9 mouse cellular contexts compared by ENCODE assay signal in the genomic region with DNA sequence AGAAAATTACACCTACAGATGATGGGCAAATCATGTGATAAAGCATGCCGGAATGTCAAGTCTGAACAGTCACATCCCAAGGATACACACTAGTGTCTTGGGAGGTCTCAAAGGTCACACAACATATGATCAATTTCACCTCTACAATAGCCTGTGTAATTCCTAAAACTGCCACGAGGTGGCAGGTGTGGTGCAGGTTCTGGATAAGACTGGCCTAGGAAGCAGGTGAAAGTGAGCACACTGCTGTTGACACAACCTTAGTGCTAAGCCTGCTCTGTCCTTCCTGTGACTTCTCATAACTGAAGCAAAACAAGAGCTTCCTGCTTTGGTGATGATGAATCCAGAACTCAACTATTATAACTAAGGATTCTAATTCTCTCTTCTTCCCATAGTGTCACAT.
A peak's percentile ranks its signal among the peaks of the same experiment; 100 is the strongest.
DNase-seq lines count a peak whose midpoint lies in the region; ATAC-seq and TF ChIP-seq lines count a peak whose summit lies in the region.
"Had no signal": no experiment of that assay in that cellular context is flagged by ENCODE, and none has a peak within 500 bp of the region (broad histone marks: within the 10 kb centered on the region; RNA-seq: fewer than 3 reads in every experiment).

No protein-coding gene starts in this region.

- no peak overlapping the region for H3K4me2 ChIP-seq in hindbrain, embryonic 12.5 days (replicated peaks)

- H3K4me3 ChIP-seq in hindbrain, embryonic 12.5 days, result no peak overlapping the region
- H3K4me3 ChIP-seq: megakaryocyte, embryonic 14.5 days had no signal

- no peak overlapping the region for H3K9ac ChIP-seq in hindbrain, embryonic 12.5 days

- peaks cover 12% of the 10 kb centered on the region for H3K4me1 ChIP-seq in hindbrain, embryonic 12.5 days

- peak; percentile 83; the same call in 1 of the 2 replicates for TF ChIP-seq CTCF in brain, embryonic 14.5 days (IDR thresholded peaks at IDR 0.05; ENCODE audit: borderline replicate concordance, extremely low read depth, insufficient read depth, insufficient read length)

- WGBS in hindbrain, embryonic 12.5 days, result 37% methylated on average over 2 of the region's 2 CpGs

- no peaks in the 10 kb centered on the region for H3K36me3 ChIP-seq in hindbrain, embryonic 12.5 days

- ATAC-seq in hindbrain, embryonic 12.5 days (ENCODE audit: low FRiP score), result peak; percentile 63; the same call in 1 of the 2 replicates

- TF ChIP-seq POLR2A in brain, embryonic 14.5 days (IDR thresholded peaks at IDR 0.05; ENCODE audit: borderline replicate concordance, extremely low read depth, insufficient read depth, insufficient read length, poor library complexity, severe bottlenecking), result no peak

- no peaks in the 10 kb centered on the region for H3K9me3 ChIP-seq in hindbrain, embryonic 12.5 days (replicated peaks)
- H3K9me3 ChIP-seq: megakaryocyte, embryonic 14.5 days had no signal

- DNase-seq in Muller cell, postnatal 12 days (ENCODE audit: inconsistent ontology term), result peak; percentile 44
- peak; percentile 70 for DNase-seq in brain, embryonic 14.5 days (ENCODE audit: low read depth)
- peak; percentile 5 for DNase-seq in fat pad, adult 2 months (ENCODE audit: extremely low read depth, low read depth, low spot score)
- peak; percentile 55 for DNase-seq in layer of hippocampus, adult 9-11 months
- peak; percentile 73 for DNase-seq in lung, postnatal 10 days
- DNase-seq in retina, postnatal 7 days (ENCODE audit: low read depth, low spot score), result peak; percentile 39
- peak; percentile 82 for DNase-seq in thymus, postnatal 4 days

- no peak overlapping the region for H3K27ac ChIP-seq in hindbrain, embryonic 12.5 days

- H3K27me3 ChIP-seq in hindbrain, embryonic 12.5 days, result no peaks in the 10 kb centered on the region
- H3K27me3 ChIP-seq: megakaryocyte, embryonic 14.5 days had no signal

Comparison
In these comparisons a context has a peak if more than half of its experiments do, and no peak if none do; other contexts are left out.
1. DNase-seq: peak in every context shown above with its lines; median percentile 82 in thymus, postnatal 4 days; 73 in lung, postnatal 10 days; 70 in brain, embryonic 14.5 days; 55 in layer of hippocampus, adult 9-11 months; 44 in Muller cell, postnatal 12 days; 39 in retina, postnatal 7 days; 5 in fat pad, adult 2 months.